Mouse (Mus musculus) liver, embryonic 14.5 days (tissue): ENCODE measurements at regions not wholly inside any gene's neighbourhood (a gene's known extent, or its start where the extent isn't known, plus 50 kb on each side); places are given as distances from the start of the nearest gene placed in this dataset.

Source experiments
- CTCF ChIP-seq: IDR thresholded peaks from 2 replicates; pipeline ENCODE4 v1.5.1; 2016; ENCODE audit warnings: antibody characterized with exemption, low read depth, control low read depth
- EP300 ChIP-seq: IDR thresholded peaks from 2 replicates; pipeline ENCODE4 v1.6.1; 2016; ENCODE audit warnings: antibody characterized with exemption, low read depth

DNA sequence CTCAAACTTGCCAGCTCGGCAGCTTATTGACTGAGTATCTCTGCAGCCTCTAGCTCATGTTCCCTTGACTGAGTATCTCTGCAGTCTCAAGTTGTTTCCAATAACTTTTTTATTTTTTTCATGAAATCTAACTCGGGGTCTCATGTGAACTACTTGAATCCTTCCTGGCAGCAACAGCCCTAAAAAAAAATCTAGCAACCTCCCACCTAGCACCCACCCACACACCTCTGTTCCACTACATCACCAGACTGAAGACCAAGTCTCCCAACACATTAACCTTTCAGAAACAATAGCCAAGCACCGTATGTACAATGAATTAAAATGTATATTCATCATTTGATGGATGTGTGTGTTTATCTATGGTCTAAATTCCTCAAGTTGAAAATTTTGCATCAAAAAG, 387.7 kb upstream of the Gm10131 start:
- TF ChIP-seq EP300 (no peak), CTCF (no peak)
